ENCODE assay signal across 25 mouse cellular contexts in the genomic region with DNA sequence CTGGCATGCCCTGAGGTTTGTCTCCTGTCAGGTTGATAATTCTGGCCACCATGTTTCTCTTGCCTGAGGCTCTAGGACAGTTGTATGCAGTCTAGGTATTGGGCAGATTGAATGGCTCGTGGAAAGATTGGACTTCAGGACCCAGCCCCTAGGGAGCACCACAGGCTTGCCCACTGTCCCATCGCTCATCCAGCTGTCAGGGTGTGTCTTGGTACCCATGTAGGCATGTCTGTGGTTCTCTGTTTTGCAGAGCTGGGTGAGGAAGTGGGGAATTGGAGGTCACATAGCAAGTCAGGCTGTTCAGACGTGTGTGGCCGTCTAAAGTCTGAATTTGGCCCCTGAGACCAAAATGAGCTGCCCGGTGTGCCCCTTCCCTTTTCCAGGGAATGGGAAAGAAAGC. TPM values are rescaled to one million over a fixed set of nuclear protein-coding genes. Genes with fewer than 3 reads are reported as not detected.
DNase-seq lines count a peak whose midpoint lies in the region; ATAC-seq lines count a peak whose summit lies in the region.
"Had no signal": no experiment of that assay in that cellular context is flagged by ENCODE, and none has a peak within 500 bp of the region (broad histone marks: within the 10 kb centered on the region; RNA-seq: fewer than 3 reads in every experiment).

No protein-coding gene starts in this region.

- DNase-seq in forebrain, embryonic 10.5 days (ENCODE audit: extremely low spot score, low spot score): no peak
- no peak for DNase-seq in midbrain, embryonic 10.5 days (ENCODE audit: low spot score)
- peak; percentile 17 to 57 for DNase-seq in natural killer cell, adult 2 months (ENCODE audit: low spot score in 2 of 2)
- DNase-seq in urinary bladder, postnatal 4 days (ENCODE audit: low spot score in 2 of 2): no peak
- DNase-seq in thymus, postnatal 4 days: no peak
- DNase-seq: adrenal gland, postnatal 10 days; cerebellum, postnatal 10 days; layer of hippocampus, adult 9-11 months; thymus, postnatal 14 days had no signal

- H3K36me3 ChIP-seq in forebrain, embryonic 10.5 days (replicated peaks): peaks cover 85% of the 10 kb centered on the region
- H3K36me3 ChIP-seq in forebrain, embryonic 13.5 days (ENCODE audit: poor library complexity, severe bottlenecking): peaks cover 66% of the 10 kb centered on the region
- H3K36me3 ChIP-seq in midbrain, embryonic 10.5 days: peaks cover 86% of the 10 kb centered on the region
- H3K36me3 ChIP-seq in midbrain, embryonic 16.5 days (ENCODE audit: control insufficient read depth, insufficient read depth, low read length): no peaks in the 10 kb centered on the region
- H3K36me3 ChIP-seq: neural tube, embryonic 15.5 days had no signal

- H3K27ac ChIP-seq in forebrain, embryonic 10.5 days: 0 out of 2 replicates have a peak overlapping the region, but pooled peaks have one; percentile 12
- H3K27ac ChIP-seq in forebrain, embryonic 13.5 days: no peak overlapping the region
- peak overlapping the region; percentile 59 for H3K27ac ChIP-seq in midbrain, embryonic 10.5 days (replicated peaks)
- H3K27ac ChIP-seq in midbrain, embryonic 16.5 days (ENCODE audit: low read length): no peak overlapping the region
- H3K27ac ChIP-seq: embryonic facial prominence, embryonic 12.5 days; forebrain, embryonic 12.5 days; kidney, postnatal 0 days; left cerebral cortex, adult 2 months; liver, embryonic 14.5 days; lung, embryonic 15.5 days; macrophage; midbrain, embryonic 13.5 days had no signal

- H3K9ac ChIP-seq in forebrain, embryonic 13.5 days: no peak overlapping the region
- H3K9ac ChIP-seq in midbrain, embryonic 16.5 days (ENCODE audit: low read depth, low read length): no peak overlapping the region
- H3K9ac ChIP-seq: embryonic facial prominence, embryonic 12.5 days; forebrain, embryonic 12.5 days; liver, embryonic 14.5 days; lung, embryonic 15.5 days; neural tube, embryonic 15.5 days had no signal

- 86% methylated on average over 5 of the region's 5 CpGs for WGBS in forebrain, embryonic 10.5 days
- WGBS in forebrain, embryonic 13.5 days: 80% methylated on average over 5 of the region's 5 CpGs
- 71% methylated on average over 5 of the region's 5 CpGs for WGBS in midbrain, embryonic 10.5 days
- 74% methylated on average over 5 of the region's 5 CpGs for WGBS in midbrain, embryonic 16.5 days

- H3K4me1 ChIP-seq in forebrain, embryonic 10.5 days: peaks cover 100% of the 10 kb centered on the region
- peaks cover 99% of the 10 kb centered on the region for H3K4me1 ChIP-seq in forebrain, embryonic 13.5 days
- H3K4me1 ChIP-seq in midbrain, embryonic 10.5 days: peaks cover 100% of the 10 kb centered on the region
- H3K4me1 ChIP-seq in midbrain, embryonic 16.5 days (ENCODE audit: control insufficient read depth, insufficient read depth, low read length): peaks cover 66% of the 10 kb centered on the region

- no peak overlapping the region for H3K4me2 ChIP-seq in forebrain, embryonic 13.5 days
- H3K4me2 ChIP-seq in midbrain, embryonic 16.5 days (ENCODE audit: low read length): no peak overlapping the region
- H3K4me2 ChIP-seq: embryonic facial prominence, embryonic 12.5 days; forebrain, embryonic 12.5 days; heart, embryonic 11.5 days; lung, embryonic 15.5 days; midbrain, embryonic 13.5 days; neural tube, embryonic 15.5 days had no signal

- no peak overlapping the region for H3K4me3 ChIP-seq in forebrain, embryonic 10.5 days
- H3K4me3 ChIP-seq in forebrain, embryonic 13.5 days: no peak overlapping the region
- H3K4me3 ChIP-seq in midbrain, embryonic 10.5 days: 0 out of 2 replicates have a peak overlapping the region, but pooled peaks have one; percentile 7
- H3K4me3 ChIP-seq in midbrain, embryonic 16.5 days (ENCODE audit: low read depth, low read length): no peak overlapping the region
- H3K4me3 ChIP-seq: embryonic facial prominence, embryonic 12.5 days; forebrain, embryonic 12.5 days; left cerebral cortex, adult 2 months; lung, embryonic 15.5 days; midbrain, embryonic 13.5 days; neural tube, embryonic 15.5 days had no signal

- peaks cover 30% of the 10 kb centered on the region for H3K27me3 ChIP-seq in forebrain, embryonic 10.5 days (ENCODE audit: poor library complexity, severe bottlenecking)
- no peaks in the 10 kb centered on the region; the same call in 1 of the 2 replicates for H3K27me3 ChIP-seq in forebrain, embryonic 13.5 days
- peaks cover 11% of the 10 kb centered on the region; the same call in 1 of the 2 replicates for H3K27me3 ChIP-seq in midbrain, embryonic 10.5 days (ENCODE audit: low read depth, poor library complexity, severe bottlenecking)
- H3K27me3 ChIP-seq in midbrain, embryonic 16.5 days (ENCODE audit: control insufficient read depth, insufficient read depth, low read depth, low read length): no peaks in the 10 kb centered on the region; the same call in 1 of the 2 replicates
- H3K27me3 ChIP-seq: embryonic facial prominence, embryonic 12.5 days; midbrain, embryonic 13.5 days; Patski had no signal

- H3K9me3 ChIP-seq in forebrain, embryonic 10.5 days: no peaks in the 10 kb centered on the region
- no peaks in the 10 kb centered on the region for H3K9me3 ChIP-seq in forebrain, embryonic 13.5 days (replicated peaks)
- H3K9me3 ChIP-seq in midbrain, embryonic 10.5 days (replicated peaks): no peaks in the 10 kb centered on the region
- H3K9me3 ChIP-seq in midbrain, embryonic 16.5 days (replicated peaks; ENCODE audit: control insufficient read depth, low read length, poor library complexity, severe bottlenecking): no peaks in the 10 kb centered on the region
- H3K9me3 ChIP-seq: embryonic facial prominence, embryonic 12.5 days; forebrain, embryonic 12.5 days; G1E; lung, embryonic 15.5 days; midbrain, embryonic 13.5 days; neural tube, embryonic 15.5 days had no signal

- no peak for ATAC-seq in forebrain, embryonic 13.5 days
- no peak for ATAC-seq in midbrain, embryonic 16.5 days
- 0 out of 2 replicates have a peak, but pooled peaks have one; percentile 34 for ATAC-seq in common myeloid progenitor, adult 5-6 weeks (replicated peaks; ENCODE audit: low read depth, poor library complexity, severe bottlenecking)
- ATAC-seq: CD4-positive, CD25-positive, alpha-beta regulatory T cell, adult 4 months; midbrain, embryonic 13.5 days; Patski had no signal

RNA-seq across cellular contexts. Expression of gene Tle3, which starts 15.6 kb away (rescaled TPM):
- 43.4 and 45.6 TPM in 2 replicates for polyA plus RNA-seq in forebrain, embryonic 10.5 days (2016; fragmentation: Nextera tagmentation; extraction: Ambion mirVana)
- polyA plus RNA-seq in forebrain, embryonic 13.5 days (2015; fragmentation: Nextera tagmentation; extraction: Ambion mirVana): 36.6 and 39.2 TPM in 2 replicates
- polyA plus RNA-seq in midbrain, embryonic 10.5 days (2016; fragmentation: Nextera tagmentation; extraction: Ambion mirVana): 48.7 and 55.8 TPM in 2 replicates
- polyA plus RNA-seq in midbrain, embryonic 16.5 days (2015; fragmentation: Nextera tagmentation; extraction: Ambion mirVana): 27.4 and 29.7 TPM in 2 replicates
- total RNA-seq in common myeloid progenitor, adult 5-6 weeks (2017): 42.9 and 67.2 TPM in 2 replicates

Comparison
In these comparisons a context has a peak if more than half of its experiments do, and no peak if none do; other contexts are left out.
1. H3K27ac ChIP-seq: peak in forebrain, embryonic 10.5 days (single experiment) and midbrain, embryonic 10.5 days (single experiment); none in forebrain, embryonic 13.5 days (single experiment) and midbrain, embryonic 16.5 days (single experiment).
2. DNase-seq: peak in natural killer cell, adult 2 months (2 of 2); none in forebrain, embryonic 10.5 days (single experiment), midbrain, embryonic 10.5 days (single experiment), urinary bladder, postnatal 4 days (0 of 2) and thymus, postnatal 4 days (single experiment).